Mouse (Mus musculus) limb, embryonic 12.5 days (tissue): ENCODE measurements around the gene Gstp1. TPM values are rescaled to one million over a fixed set of nuclear protein-coding genes. Genes with fewer than 3 reads are reported as not detected.
"Not testable (repeated sequence)": the region's sequence is repeated elsewhere in the genome, so short reads cannot be mapped to it uniquely, and the experiment has no call there.

Experiments
- ATAC-seq: fragments of 200-750 bp; cut with Nextera tagmentation; 2 replicates; pipeline ENCODE4 v1.8.0; 2017; ENCODE audit warnings: low read depth, moderate TSS enrichment; ENCODE audit not compliant: insufficient number of reproducible peaks, insufficient read depth, low FRiP score, low TSS enrichment
- H3K27ac ChIP-seq: fragments of 300-500 bp; sonication (generic); 2 replicates; pipeline ENCODE4 v1.5.1; 2016; ENCODE audit warnings: mild to moderate bottlenecking, moderate library complexity
- H3K27me3 ChIP-seq: fragments of 300-500 bp; sonication (generic); 2 replicates; pipeline ENCODE4 v1.6.1; 2016; ENCODE audit warnings: mild to moderate bottlenecking, moderate library complexity
- H3K36me3 ChIP-seq: fragments of 300-500 bp; sonication (generic); 2 replicates; pipeline ENCODE4 v1.6.1; 2016; ENCODE audit warnings: mild to moderate bottlenecking, moderate library complexity
- H3K4me1 ChIP-seq: fragments of 300-500 bp; sonication (generic); replicated peaks from 2 replicates; pipeline ENCODE4 v1.6.1; 2016
- H3K4me2 ChIP-seq: fragments of 300-500 bp; sonication (generic); 2 replicates; pipeline ENCODE4 v1.6.1; 2016; ENCODE audit warnings: mild to moderate bottlenecking, moderate library complexity
- H3K4me3 ChIP-seq: fragments of 300-500 bp; sonication (generic); replicated peaks from 2 replicates; pipeline ENCODE4 v1.5.1; 2016; ENCODE audit warnings: mild to moderate bottlenecking
- H3K9ac ChIP-seq: fragments of 300-500 bp; sonication (generic); replicated peaks from 2 replicates; pipeline ENCODE4 v1.6.1; 2016; ENCODE audit warnings: mild to moderate bottlenecking, moderate library complexity
- H3K9me3 ChIP-seq: fragments of 300-500 bp; sonication (generic); 2 replicates; pipeline ENCODE4 v1.6.1; 2016; ENCODE audit warnings: mild to moderate bottlenecking, moderate library complexity
- WGBS: fragments of 180-500 bp; shearing (Covaris S2); methylation state at CpG from one replicate; pipeline ENCODE4 v1.1.7; 2016; 5-methylcytosine and 5-hydroxymethylcytosine counted together
- polyA plus RNA-seq: library from polyadenylated mRNA; unstranded; fragments of >200 nt; fragmentation: Nextera tagmentation; extraction: Ambion mirVana; gene quantifications from 2 replicates; pipeline ENCODE4 v1.2.1, GENCODE M21; 2016

Gene Gstp1
- polyA plus RNA-seq, 1 experiment from 2014 or later: 504 TPM

DNA sequence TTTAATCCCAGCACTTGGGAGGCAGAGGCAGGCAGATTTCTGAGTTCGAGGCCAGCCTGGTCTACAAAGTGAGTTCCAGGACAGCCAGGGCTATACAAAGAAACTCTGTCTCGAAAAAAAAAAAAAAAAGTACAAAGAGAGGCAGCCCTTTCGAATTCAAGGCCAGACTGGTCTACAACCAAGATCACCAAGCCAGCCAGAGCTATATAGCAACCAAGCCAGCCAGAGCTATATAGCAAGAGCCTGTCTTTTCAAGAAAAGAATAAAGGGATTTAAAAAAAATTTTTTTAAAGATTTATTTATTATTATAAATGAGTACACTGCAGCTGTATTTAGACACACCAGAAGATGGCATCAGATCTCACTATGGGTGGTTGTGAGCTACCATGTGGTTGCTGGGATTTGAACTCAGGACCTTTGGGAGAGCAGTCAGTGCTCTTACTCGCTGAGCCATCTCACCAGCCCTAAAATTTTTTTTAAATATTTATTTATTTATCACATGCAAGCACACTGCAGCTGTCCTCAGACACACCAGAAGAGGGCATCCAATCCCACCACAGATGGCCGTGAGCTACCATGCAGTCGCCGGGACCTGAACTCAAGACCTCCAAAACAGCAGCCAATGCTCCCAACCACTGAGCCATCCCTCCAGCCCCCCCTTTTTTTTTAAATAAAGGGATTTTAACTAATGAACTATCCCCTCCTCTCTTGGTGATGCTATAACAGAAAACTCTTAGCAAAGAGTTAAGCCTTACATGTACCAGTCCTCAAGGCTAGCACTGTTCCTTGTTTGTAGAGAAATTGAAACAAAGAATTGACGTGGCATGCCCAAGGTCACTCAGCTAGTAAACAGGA is 22.5 kb upstream of the Gstp1 start:
- not testable (repeated sequence) for H3K27ac ChIP-seq, H3K9me3 ChIP-seq, H3K4me1 ChIP-seq, ATAC-seq, H3K36me3 ChIP-seq, H3K4me2 ChIP-seq, H3K4me3 ChIP-seq, H3K9ac ChIP-seq, H3K27me3 ChIP-seq
- WGBS: 88% methylated on average over 8 of the region's 8 CpGs

DNA sequence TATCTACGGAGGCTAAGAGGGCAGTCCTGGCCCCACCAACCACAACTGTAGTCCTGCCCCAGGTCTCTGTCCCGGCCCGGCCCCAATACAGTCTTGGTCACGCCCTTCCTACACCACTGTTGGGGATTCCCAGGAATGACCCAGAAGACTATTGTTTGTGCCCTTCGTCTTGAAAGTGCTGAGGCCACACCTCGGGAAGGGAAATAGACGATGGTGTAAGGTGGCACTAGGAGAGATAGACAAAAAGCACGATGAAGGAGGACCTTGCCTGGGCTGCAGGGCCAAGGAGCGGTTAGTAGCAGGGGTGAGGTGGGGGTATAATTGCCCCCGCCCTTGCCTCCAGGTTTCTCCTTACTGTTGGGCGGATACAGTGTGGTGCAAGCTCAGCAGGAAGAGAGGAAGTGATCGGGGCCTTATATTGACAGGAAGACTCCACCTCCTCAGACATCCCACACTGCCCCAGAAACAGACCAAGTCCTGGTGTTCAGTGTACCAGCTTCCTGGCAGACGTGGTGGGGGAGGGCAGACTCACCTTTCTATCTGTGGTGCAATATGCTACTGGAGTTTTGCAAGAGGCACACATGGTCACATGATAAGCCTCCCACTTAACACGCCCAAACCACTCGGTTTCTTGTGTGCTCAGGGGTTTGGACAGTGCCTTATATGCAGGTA is 21.4 kb upstream of the Gstp1 start, which contains the start of gene Gstp3:
Gene Gstp3 (minus strand): TSS at position 501 of the 672 bp plus-strand sequence.
- ATAC-seq: no peak
- Histone ChIP-seq H3K27ac (no peak within 1 kb of the TSS), H3K27me3 (no peaks in the 10 kb centered on the region), H3K36me3 (no peaks in the 10 kb centered on the region), H3K4me1 (no peaks in the 10 kb centered on the region), H3K9me3 (no peaks in the 10 kb centered on the region), H3K9ac (no peak within 1 kb of the TSS), H3K4me3 (no peak within 1 kb of the TSS), H3K4me2 (no peak within 1 kb of the TSS)
- 80% methylated on average over 15 of the region's 15 CpGs for WGBS

DNA sequence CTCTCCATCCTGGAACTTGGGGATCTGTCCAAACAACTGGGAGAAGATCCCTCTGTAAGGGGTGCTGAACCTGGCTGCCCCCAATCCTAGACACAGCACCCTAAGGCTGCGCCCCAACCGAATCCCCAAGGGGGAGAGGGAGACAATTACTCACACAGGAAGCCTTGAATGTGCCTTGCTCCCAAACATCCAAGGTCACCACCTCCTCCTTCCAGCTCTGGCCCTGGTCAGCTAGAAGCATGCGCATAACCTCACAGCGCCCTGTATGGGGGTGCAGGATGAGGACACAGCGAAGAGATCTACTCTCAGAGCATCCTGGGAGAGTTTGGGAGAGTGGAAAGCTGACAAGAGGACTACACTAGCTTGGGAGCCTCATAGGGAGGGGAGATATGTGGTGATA is 20.8 kb upstream of the Gstp1 start:
- H3K4me3 ChIP-seq: no peak overlapping the region
- H3K4me1 ChIP-seq: no peaks in the 10 kb centered on the region
- WGBS: 85% methylated on average over 5 of the region's 5 CpGs
- no peak overlapping the region for H3K27ac ChIP-seq
- no peaks in the 10 kb centered on the region for H3K9me3 ChIP-seq
- no peak overlapping the region for H3K9ac ChIP-seq
- H3K27me3 ChIP-seq: no peaks in the 10 kb centered on the region
- H3K4me2 ChIP-seq: no peak overlapping the region
- no peaks in the 10 kb centered on the region for H3K36me3 ChIP-seq
- no peak for ATAC-seq

DNA sequence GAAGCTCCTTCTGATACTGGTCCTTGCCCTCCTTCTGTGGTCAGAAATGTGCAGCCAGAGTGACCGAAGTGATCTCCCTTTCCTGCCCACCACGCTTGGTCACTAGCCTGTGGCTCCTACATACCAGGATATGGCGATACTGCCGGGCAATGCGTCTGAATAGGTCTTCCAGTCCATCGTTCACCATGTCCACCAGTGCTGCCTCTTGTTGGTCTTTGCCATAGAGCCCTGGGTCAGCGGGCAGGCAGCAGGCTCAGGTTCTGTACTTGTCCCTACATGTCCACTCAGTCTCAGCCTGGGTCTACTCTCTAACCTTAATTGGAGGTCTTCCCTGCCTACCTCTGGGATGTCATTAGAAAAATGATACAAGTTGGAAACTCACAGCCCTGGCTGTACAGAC is 20.2 kb upstream of the Gstp1 start:
- no peaks in the 10 kb centered on the region for H3K27me3 ChIP-seq
- WGBS: 91% methylated on average over 7 of the region's 7 CpGs
- H3K27ac ChIP-seq: no peak overlapping the region
- no peak overlapping the region for H3K9ac ChIP-seq
- H3K4me1 ChIP-seq: no peaks in the 10 kb centered on the region
- no peak for ATAC-seq
- no peak overlapping the region for H3K4me3 ChIP-seq
- H3K4me2 ChIP-seq: no peak overlapping the region
- H3K9me3 ChIP-seq: no peaks in the 10 kb centered on the region
- no peaks in the 10 kb centered on the region for H3K36me3 ChIP-seq

DNA sequence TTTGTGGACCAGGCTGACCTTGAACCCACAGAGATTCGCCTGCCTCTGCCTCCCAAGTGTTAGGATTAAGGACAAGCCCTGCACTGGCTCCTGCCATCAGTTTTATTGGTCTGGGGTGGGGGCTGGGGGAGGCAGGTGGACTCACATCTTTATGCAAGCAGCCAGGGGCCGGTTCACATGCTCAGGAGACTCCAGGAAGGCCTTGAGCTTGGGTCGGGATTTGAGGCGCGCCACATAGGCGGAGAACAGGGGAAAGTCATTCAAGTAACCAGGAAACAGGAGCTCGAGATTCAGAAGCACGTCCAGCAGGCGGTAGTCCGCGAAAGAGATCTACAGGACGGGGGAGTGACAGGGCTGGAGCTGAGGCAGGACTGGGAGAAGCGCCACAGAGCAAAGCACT is 19.6 kb upstream of the Gstp1 start:
- no peak for ATAC-seq
- WGBS: 84% methylated on average over 13 of the region's 13 CpGs
- no peak overlapping the region for H3K4me3 ChIP-seq
- H3K9me3 ChIP-seq: no peaks in the 10 kb centered on the region
- H3K4me2 ChIP-seq: no peak overlapping the region
- H3K9ac ChIP-seq: no peak overlapping the region
- H3K27me3 ChIP-seq: no peaks in the 10 kb centered on the region
- no peaks in the 10 kb centered on the region for H3K4me1 ChIP-seq
- no peaks in the 10 kb centered on the region for H3K36me3 ChIP-seq
- H3K27ac ChIP-seq: no peak overlapping the region

DNA sequence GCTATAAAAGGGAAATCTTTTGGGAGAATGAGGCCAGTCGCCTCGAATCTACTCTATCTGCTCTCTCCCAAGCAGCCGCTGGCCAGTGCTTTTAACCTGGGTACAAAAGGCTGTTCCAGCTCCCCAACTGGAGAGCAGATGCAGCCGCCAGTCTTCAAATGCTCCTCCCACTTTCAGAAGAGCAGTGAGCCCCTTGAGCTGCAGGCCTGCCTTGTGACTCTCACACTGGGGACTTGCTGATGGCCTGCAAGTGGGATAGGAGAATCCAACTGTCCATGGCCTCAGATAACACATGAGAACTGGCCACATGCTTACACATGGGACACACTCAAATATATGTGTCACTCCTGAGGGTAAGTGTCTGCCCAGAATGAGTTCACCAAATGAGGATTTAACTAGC is 18.9 kb upstream of the Gstp1 start:
- no peak overlapping the region for H3K9ac ChIP-seq
- no peak overlapping the region for H3K27ac ChIP-seq
- H3K9me3 ChIP-seq: no peaks in the 10 kb centered on the region
- H3K27me3 ChIP-seq: no peaks in the 10 kb centered on the region
- no peak overlapping the region for H3K4me3 ChIP-seq
- ATAC-seq: no peak
- 43% methylated on average over 4 of the region's 4 CpGs for WGBS
- H3K36me3 ChIP-seq: no peaks in the 10 kb centered on the region
- no peaks in the 10 kb centered on the region for H3K4me1 ChIP-seq
- H3K4me2 ChIP-seq: no peak overlapping the region

DNA sequence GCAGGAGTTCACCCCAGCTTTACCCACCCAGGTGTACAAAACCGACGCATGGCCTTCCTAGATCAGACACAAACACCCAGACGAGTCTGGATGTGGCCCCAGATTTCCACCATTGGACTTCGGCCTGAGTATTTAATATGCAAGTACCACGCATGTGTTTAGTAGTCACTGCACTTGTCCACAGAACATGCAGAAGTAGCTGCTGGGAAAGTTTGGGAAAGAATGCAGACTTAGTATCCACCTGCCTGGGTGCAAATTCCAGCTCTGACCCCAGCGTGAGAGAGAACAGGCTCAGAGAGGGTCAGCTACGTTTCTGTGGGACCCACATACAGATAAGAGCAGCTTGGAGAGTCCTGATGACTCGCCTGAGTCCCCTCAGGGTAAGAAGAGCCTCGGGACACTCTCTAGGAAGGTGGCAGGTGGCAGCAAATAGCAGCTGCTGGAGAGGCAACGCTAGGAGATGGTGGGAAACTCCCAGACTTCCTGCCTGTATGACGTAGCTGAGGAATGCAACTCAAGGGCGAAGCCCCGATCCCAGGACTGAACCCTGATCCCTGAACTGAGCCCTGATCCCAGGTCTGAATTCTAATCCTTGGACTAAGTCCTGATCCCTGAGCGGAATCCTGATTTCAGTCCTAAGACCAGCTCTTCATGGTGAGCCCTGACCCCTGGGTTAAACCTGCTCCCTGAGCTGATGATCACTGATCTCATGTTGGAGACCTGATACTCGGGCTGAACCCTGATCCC is 18.3 kb upstream of the Gstp1 start:
- Histone ChIP-seq H3K9me3 (peaks cover under 1% of the 10 kb centered on the region; the same call in 1 of the 2 replicates), H3K4me2 (no peak overlapping the region), H3K4me1 (no peaks in the 10 kb centered on the region), H3K27ac (no peak overlapping the region), H3K9ac (no peak overlapping the region), H3K4me3 (no peak overlapping the region), H3K27me3 (no peaks in the 10 kb centered on the region), H3K36me3 (no peaks in the 10 kb centered on the region)
- ATAC-seq: no peak
- WGBS: 61% methylated on average over 15 of the region's 15 CpGs

DNA sequence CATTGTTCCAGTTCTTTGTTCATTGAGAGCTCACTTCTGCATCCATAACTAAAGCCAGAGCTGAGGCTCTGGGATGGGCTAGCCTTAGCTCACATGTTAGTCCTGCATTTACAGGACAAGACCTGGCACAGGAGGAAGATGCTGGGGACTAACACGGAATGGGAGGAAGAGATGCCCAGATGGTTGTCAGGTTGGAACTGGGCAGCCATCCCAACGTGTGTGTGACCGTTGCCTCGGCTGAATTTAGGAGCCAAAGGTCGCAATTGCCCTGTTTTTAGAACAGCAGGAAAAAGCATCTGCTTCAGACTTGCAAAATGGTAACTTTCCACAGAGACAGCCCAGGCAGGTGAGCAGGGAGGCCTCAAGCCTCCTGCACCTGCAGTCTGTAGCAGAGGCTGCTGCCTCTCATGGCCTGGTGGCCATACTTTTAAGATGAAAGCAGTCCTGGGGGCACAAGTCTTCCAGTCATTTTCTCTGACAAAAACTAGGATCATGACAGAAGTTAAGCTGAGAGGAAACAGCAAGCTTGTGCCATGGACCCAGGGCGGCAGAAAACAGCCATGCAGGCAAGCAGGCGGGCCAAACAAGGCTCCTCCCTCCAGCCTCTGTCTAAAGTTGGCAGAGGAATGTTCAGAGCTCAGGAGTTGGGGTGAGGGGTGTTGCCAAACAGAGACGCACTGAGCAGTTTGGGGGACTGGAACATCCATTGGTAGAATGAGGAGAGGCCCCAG is 17.6 kb upstream of the Gstp1 start:
- Histone ChIP-seq H3K27ac (no peak overlapping the region), H3K36me3 (no peaks in the 10 kb centered on the region), H3K4me2 (no peak overlapping the region), H3K4me3 (no peak overlapping the region), H3K27me3 (no peaks in the 10 kb centered on the region), H3K4me1 (no peaks in the 10 kb centered on the region), H3K9me3 (peaks cover 3% of the 10 kb centered on the region; the same call in 1 of the 2 replicates), H3K9ac (no peak overlapping the region)
- no peak for ATAC-seq
- 71% methylated on average over 8 of the region's 8 CpGs for WGBS

DNA sequence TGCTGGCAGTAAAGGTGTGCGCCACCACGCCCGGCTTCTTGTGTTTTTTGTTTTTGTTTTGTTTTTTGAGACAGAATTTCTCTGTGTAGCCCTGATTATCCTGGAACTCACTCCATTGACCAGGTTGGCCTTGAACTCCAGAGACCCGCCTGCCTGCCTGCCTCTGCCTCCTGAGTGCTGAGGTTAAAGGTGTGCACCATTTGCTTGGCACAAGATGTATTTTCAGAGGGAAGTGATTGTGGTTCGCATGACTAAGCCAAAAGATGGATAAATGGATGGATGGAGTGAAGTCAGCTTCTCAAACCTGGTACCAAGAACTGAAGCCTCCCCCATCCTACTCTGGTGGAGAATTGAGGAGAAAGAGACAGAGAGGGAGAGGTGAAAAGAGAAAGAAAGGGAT is 16.8 kb upstream of the Gstp1 start:
- Histone ChIP-seq H3K36me3 (no peaks in the 10 kb centered on the region), H3K27ac (no peak overlapping the region), H3K27me3 (no peaks in the 10 kb centered on the region), H3K9ac (no peak overlapping the region), H3K4me2 (no peak overlapping the region), H3K4me3 (no peak overlapping the region), H3K9me3 (peaks cover 3% of the 10 kb centered on the region; the same call in 1 of the 2 replicates), H3K4me1 (no peaks in the 10 kb centered on the region)
- 86% methylated on average over 5 of the region's 5 CpGs for WGBS
- ATAC-seq: no peak

DNA sequence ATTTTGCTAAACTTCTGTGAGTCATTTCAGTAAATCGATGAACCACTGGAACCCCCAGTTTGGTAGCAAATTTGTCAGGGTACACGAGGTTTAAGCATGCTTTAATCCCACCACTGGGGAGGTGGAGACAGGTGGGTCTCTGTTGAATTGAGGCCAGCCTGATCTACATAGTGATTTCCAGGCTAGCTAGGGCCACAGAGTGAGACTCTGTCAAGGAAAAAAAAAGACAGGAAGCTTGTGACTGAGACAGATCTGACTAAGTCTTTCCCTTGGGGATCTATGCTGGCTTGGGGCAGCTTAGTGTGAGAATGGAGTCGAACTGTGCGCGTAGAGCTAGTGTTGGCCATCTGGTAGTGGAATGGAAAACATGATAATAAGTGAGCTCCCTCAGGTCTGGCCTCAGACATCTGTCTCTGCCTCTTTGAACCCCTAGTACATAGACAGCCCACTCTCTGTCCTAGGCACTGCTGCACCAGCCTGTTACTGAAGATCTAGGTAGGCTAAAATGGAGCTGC is 14.8 kb upstream of the Gstp1 start:
- Histone ChIP-seq H3K9ac (no peak overlapping the region), H3K9me3 (peaks cover 3% of the 10 kb centered on the region; the same call in 1 of the 2 replicates), H3K27ac (no peak overlapping the region), H3K27me3 (no peaks in the 10 kb centered on the region), H3K4me2 (no peak overlapping the region), H3K36me3 (no peaks in the 10 kb centered on the region), H3K4me1 (no peaks in the 10 kb centered on the region), H3K4me3 (no peak overlapping the region)
- 85% methylated on average over 5 of the region's 5 CpGs for WGBS
- no peak for ATAC-seq
